Mouse (Mus musculus): ENCODE results near the gene Cntnap4. TPM values are rescaled to one million over a fixed set of nuclear protein-coding genes. Genes with fewer than 3 reads are reported as not detected.

The Cntnap4 gene
- total and polyA plus RNA-seq, 3 experiments, result not detected

DNA sequence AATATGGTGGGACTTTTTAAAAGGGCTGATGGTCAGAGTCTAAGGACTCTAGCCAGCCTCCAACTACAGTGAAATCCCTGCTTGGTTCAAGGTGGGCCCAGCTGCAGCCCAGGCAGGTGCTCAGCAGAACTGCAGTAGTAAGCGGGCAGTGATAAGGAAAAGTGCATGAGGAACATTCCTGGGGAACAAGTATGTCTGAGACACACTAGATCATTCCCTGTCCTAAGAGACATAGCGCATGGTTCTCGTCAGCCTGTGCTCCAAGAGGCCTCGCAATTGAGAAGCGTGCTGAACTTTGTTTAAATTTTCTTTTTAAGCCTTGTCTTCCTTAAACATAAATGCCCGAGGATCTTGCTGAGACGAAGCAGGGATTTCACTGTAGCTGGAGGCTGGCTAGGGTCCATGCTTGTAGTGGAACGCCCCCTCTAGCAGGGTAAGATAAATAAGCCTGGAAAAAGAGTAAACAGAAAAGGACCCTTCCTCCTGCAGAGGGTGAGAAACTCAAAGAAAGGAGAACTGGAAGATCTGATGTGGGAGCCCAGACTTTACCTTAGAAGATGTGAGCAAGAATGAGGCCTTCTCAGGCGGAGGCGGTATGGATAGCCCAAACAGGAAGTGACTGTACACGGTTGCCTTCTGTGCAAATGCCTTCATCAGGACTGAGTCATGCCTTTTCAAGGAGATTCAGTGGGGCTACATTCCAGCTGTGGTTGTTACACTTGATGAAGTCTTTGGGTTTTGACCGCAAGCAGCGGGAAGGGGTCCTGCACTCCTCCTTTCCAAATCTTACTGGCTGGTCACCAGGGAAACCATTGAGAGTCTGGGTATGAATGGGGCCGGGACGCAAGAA lies 161.0 kb downstream of the Cntnap4 start:
- TF ChIP-seq MYC (IDR thresholded peaks at IDR 0.05; ENCODE audit: low read depth, low read length), result no peak
- TF ChIP-seq ETS1 (IDR thresholded peaks at IDR 0.05; ENCODE audit: low read depth, low read length), result no peak
- no peak for TF ChIP-seq ZMIZ1 (IDR thresholded peaks at IDR 0.05; ENCODE audit: low read depth, low read length)
- no peak for TF ChIP-seq MAZ (IDR thresholded peaks at IDR 0.05; ENCODE audit: low read depth, low read length)
- no peak for TF ChIP-seq UBTF (IDR thresholded peaks at IDR 0.05; ENCODE audit: borderline replicate concordance, insufficient read depth, low read depth, low read length)
- H3K4me1 ChIP-seq (ENCODE audit: control insufficient read depth in 1 of 2, insufficient read depth in 2 of 2, low read length in 2 of 2), result no peaks in the 10 kb centered on the region
- H3K9me3 ChIP-seq (replicated peaks; ENCODE audit: insufficient read depth, low read length), result no peaks in the 10 kb centered on the region
- H3K27me3 ChIP-seq (ENCODE audit: control insufficient read depth in 1 of 2, insufficient read depth in 2 of 2, low read length in 2 of 2), result no peaks in the 10 kb centered on the region
- H3K79me2 ChIP-seq (ENCODE audit: control insufficient read depth, insufficient read depth, low read length, poor library complexity), result no peaks in the 10 kb centered on the region
- H3K9ac ChIP-seq (ENCODE audit: control insufficient read depth, low read depth, low read length, poor library complexity, severe bottlenecking), result no peak overlapping the region
- H3K4me3 ChIP-seq (ENCODE audit: control insufficient read depth in 1 of 2, insufficient read depth in 1 of 2, low read depth in 2 of 2, low read length in 2 of 2), result no peak overlapping the region
- no peak for DNase-seq (ENCODE audit: low read depth, low spot score)
- H3K27ac ChIP-seq (ENCODE audit: control insufficient read depth, low read depth, low read length), result no peak overlapping the region
- no peaks in the 10 kb centered on the region for H3K36me3 ChIP-seq (ENCODE audit: control insufficient read depth in 1 of 2, insufficient read depth in 2 of 2, low read length in 2 of 2)

- Histone ChIP-seq H3K4me1 (ENCODE audit: control insufficient read depth in 1 of 2, insufficient read depth in 2 of 2, low read length in 2 of 2) (no peaks in the 10 kb centered on the region), H3K9me3 (replicated peaks; ENCODE audit: insufficient read depth, low read length) (no peaks in the 10 kb centered on the region), H3K9ac (ENCODE audit: control insufficient read depth, low read depth, low read length, poor library complexity, severe bottlenecking) (no peak overlapping the region), H3K79me2 (ENCODE audit: control insufficient read depth, insufficient read depth, low read length, poor library complexity) (no peaks in the 10 kb centered on the region), H3K36me3 (ENCODE audit: control insufficient read depth in 1 of 2, insufficient read depth in 2 of 2, low read length in 2 of 2) (no peaks in the 10 kb centered on the region), H3K27me3 (ENCODE audit: control insufficient read depth in 1 of 2, insufficient read depth in 2 of 2, low read length in 2 of 2) (no peaks in the 10 kb centered on the region), H3K27ac (ENCODE audit: control insufficient read depth, low read depth, low read length) (no peak overlapping the region), H3K4me3 (ENCODE audit: control insufficient read depth in 1 of 2, insufficient read depth in 1 of 2, low read depth in 2 of 2, low read length in 2 of 2) (no peak overlapping the region)
- TF ChIP-seq RAD21 (IDR thresholded peaks at IDR 0.05; ENCODE audit: low read depth, low read length) (no peak), RCOR1 (IDR thresholded peaks at IDR 0.05; ENCODE audit: low read depth, low read length) (no peak)
- DNase-seq (ENCODE audit: low read depth, low spot score), result no peak
Observed at GRCm38 (mm10) chr8:112735575-112735974, 165.7 kb downstream of the Cntnap4 start.

GRCm38 (mm10) chr8:112743331-112743730 lies 173.5 kb downstream of the Cntnap4 start:
- Histone ChIP-seq H3K27me3 (ENCODE audit: control insufficient read depth in 1 of 2, insufficient read depth in 2 of 2, low read length in 2 of 2) (no peaks in the 10 kb centered on the region), H3K79me2 (ENCODE audit: control insufficient read depth, insufficient read depth, low read length, poor library complexity) (no peaks in the 10 kb centered on the region), H3K4me1 (ENCODE audit: control insufficient read depth in 1 of 2, insufficient read depth in 2 of 2, low read length in 2 of 2) (no peaks in the 10 kb centered on the region), H3K9me3 (replicated peaks; ENCODE audit: insufficient read depth, low read length) (no peaks in the 10 kb centered on the region), H3K4me3 (ENCODE audit: control insufficient read depth in 1 of 2, insufficient read depth in 1 of 2, low read depth in 2 of 2, low read length in 2 of 2) (no peak overlapping the region), H3K9ac (ENCODE audit: control insufficient read depth, low read depth, low read length, poor library complexity, severe bottlenecking) (no peak overlapping the region), H3K27ac (ENCODE audit: control insufficient read depth, low read depth, low read length) (no peak overlapping the region), H3K36me3 (ENCODE audit: control insufficient read depth in 1 of 2, insufficient read depth in 2 of 2, low read length in 2 of 2) (no peaks in the 10 kb centered on the region)
- no peak for DNase-seq (ENCODE audit: low read depth, low spot score)
- TF ChIP-seq MAZ (IDR thresholded peaks at IDR 0.05; ENCODE audit: low read depth, low read length) (no peak), MEF2A (IDR thresholded peaks at IDR 0.05; ENCODE audit: extremely low read depth, insufficient replicate concordance, low read depth, low read length, poor library complexity, severe bottlenecking) (no peak), TCF12 (IDR thresholded peaks at IDR 0.05; ENCODE audit: low read depth, low read length) (no peak), MYC (IDR thresholded peaks at IDR 0.05; ENCODE audit: low read depth, low read length) (no peak), MAFK (IDR thresholded peaks at IDR 0.05; ENCODE audit: borderline replicate concordance, low read depth, low read length) (no peak), POLR2AphosphoS5 (IDR thresholded peaks at IDR 0.05; ENCODE audit: borderline replicate concordance, low read depth, low read length) (no peak), MYB (IDR thresholded peaks at IDR 0.05; ENCODE audit: low read depth, low read length) (no peak), POLR2AphosphoS2 (IDR thresholded peaks at IDR 0.05; ENCODE audit: low read length) (no peak), USF2 (IDR thresholded peaks at IDR 0.05; ENCODE audit: borderline replicate concordance in 1 of 2, insufficient read depth in 1 of 2, low read depth in 1 of 2, low read length in 2 of 2) (no peak), HCFC1 (IDR thresholded peaks at IDR 0.05; ENCODE audit: low read depth, low read length) (no peak)
